Mouse (Mus musculus): Measurements from ENCODE around the gene Cluap1. TPM values are rescaled to one million over a fixed set of nuclear protein-coding genes. Genes with fewer than 3 reads are reported as not detected.
A peak's percentile ranks its signal among the peaks of the same experiment; 100 is the strongest.
"Not testable (repeated sequence)": the region's sequence is repeated elsewhere in the genome, so short reads cannot be mapped to it uniquely, and the experiment has no call there.

Cluap1 gene
- polyA plus RNA-seq, 1 experiment from 2014 or later, result 37.7 TPM

- Histone ChIP-seq H3K9ac (no peak overlapping the region), H3K27ac (replicated peaks) (no peak overlapping the region), H3K4me1 (replicated peaks) (no peaks in the 10 kb centered on the region), H3K27me3 (no peaks in the 10 kb centered on the region), H3K36me3 (no peaks in the 10 kb centered on the region), H3K9me3 (no peaks in the 10 kb centered on the region), H3K4me3 (no peak overlapping the region), H3K4me2 (no peak overlapping the region)
- no peak for ATAC-seq (ENCODE audit: low FRiP score, low read depth)
- WGBS, result 85% methylated on average over 6 of the region's 6 CpGs
Observed at GRCm38 (mm10) chr16:3956369-3956768, 47.8 kb downstream of the Cluap1 start.

- 79% methylated on average over 2 of the region's 2 CpGs for WGBS
- Histone ChIP-seq H3K9ac (no peak overlapping the region), H3K4me2 (no peak overlapping the region), H3K27ac (replicated peaks) (no peak overlapping the region), H3K4me1 (replicated peaks) (no peaks in the 10 kb centered on the region), H3K4me3 (no peak overlapping the region), H3K27me3 (no peaks in the 10 kb centered on the region), H3K36me3 (no peaks in the 10 kb centered on the region), H3K9me3 (no peaks in the 10 kb centered on the region)
- no peak for ATAC-seq (ENCODE audit: low FRiP score, low read depth)
Observed at GRCm38 (mm10) chr16:3959261-3959660, 50.7 kb downstream of the Cluap1 start.

- Histone ChIP-seq H3K9me3 (no peaks in the 10 kb centered on the region), H3K27ac (replicated peaks) (no peak overlapping the region), H3K4me2 (no peak overlapping the region), H3K27me3 (no peaks in the 10 kb centered on the region), H3K4me1 (replicated peaks) (no peaks in the 10 kb centered on the region), H3K36me3 (no peaks in the 10 kb centered on the region), H3K4me3 (no peak overlapping the region), H3K9ac (no peak overlapping the region)
- ATAC-seq (ENCODE audit: low FRiP score, low read depth), result no peak
- 84% methylated on average over 10 of the region's 10 CpGs for WGBS
Observed at GRCm38 (mm10) chr16:3964990-3965389, 56.4 kb downstream of the Cluap1 start.

GRCm38 (mm10) chr16:3965534-3965933, 56.9 kb downstream of the Cluap1 start:
- Histone ChIP-seq H3K36me3 (no peaks in the 10 kb centered on the region), H3K4me3 (no peak overlapping the region), H3K9ac (no peak overlapping the region), H3K9me3 (no peaks in the 10 kb centered on the region), H3K4me2 (no peak overlapping the region), H3K27ac (replicated peaks) (no peak overlapping the region), H3K4me1 (replicated peaks) (no peaks in the 10 kb centered on the region), H3K27me3 (no peaks in the 10 kb centered on the region)
- ATAC-seq (ENCODE audit: low FRiP score, low read depth), result no peak
- 81% methylated on average over 3 of the region's 3 CpGs for WGBS

GRCm38 (mm10) chr16:3974456-3974855, 65.9 kb downstream of the Cluap1 start:
- H3K9me3 ChIP-seq; H3K27me3 ChIP-seq; H3K4me3 ChIP-seq; H3K9ac ChIP-seq; H3K4me2 ChIP-seq; H3K4me1 ChIP-seq (replicated peaks); ATAC-seq (ENCODE audit: low FRiP score, low read depth); H3K27ac ChIP-seq (replicated peaks): not testable (repeated sequence)
- WGBS, result 85% methylated on average over 19 of the region's 19 CpGs
- H3K36me3 ChIP-seq, result peaks cover 17% of the 10 kb centered on the region

- no peak overlapping the region for H3K4me2 ChIP-seq
- 0 out of 2 replicates have a peak, but pooled peaks have one; percentile 10 for ATAC-seq (ENCODE audit: low FRiP score, low read depth)
- H3K27me3 ChIP-seq, result no peaks in the 10 kb centered on the region
- no peak overlapping the region for H3K9ac ChIP-seq
- no peak overlapping the region for H3K27ac ChIP-seq (replicated peaks)
- H3K4me1 ChIP-seq (replicated peaks), result 0 out of 2 replicates have a peak, but pooled peaks cover 3% of the 10 kb centered on the region
- H3K36me3 ChIP-seq, result peaks cover 29% of the 10 kb centered on the region
- no peaks in the 10 kb centered on the region for H3K9me3 ChIP-seq
- WGBS, result 87% methylated on average over 7 of the region's 7 CpGs
- no peak overlapping the region for H3K4me3 ChIP-seq
Observed at GRCm38 (mm10) chr16:3975658-3976057, 67.1 kb downstream of the Cluap1 start.

GRCm38 (mm10) chr16:3976251-3976671, 67.7 kb downstream of the Cluap1 start, which contains the start of gene Nlrc3:
Gene Nlrc3, minus strand, starts transcription at chr16:3976632.
- H3K9me3 ChIP-seq, result no peaks in the 10 kb centered on the region
- no peak within 1 kb of the TSS for H3K27ac ChIP-seq (replicated peaks)
- no peak within 1 kb of the TSS for H3K4me2 ChIP-seq
- H3K27me3 ChIP-seq, result no peaks in the 10 kb centered on the region
- WGBS, result 78% methylated on average over 4 of the region's 4 CpGs
- 0 out of 2 replicates have a peak, but pooled peaks cover 3% of the 10 kb centered on the region for H3K4me1 ChIP-seq (replicated peaks)
- peaks cover 35% of the 10 kb centered on the region for H3K36me3 ChIP-seq
- no peak within 1 kb of the TSS for H3K9ac ChIP-seq
- ATAC-seq (ENCODE audit: low FRiP score, low read depth), result peak; percentile 49; the same call in 1 of the 2 replicates
- H3K4me3 ChIP-seq, result no peak within 1 kb of the TSS

- H3K9ac ChIP-seq, result no peak overlapping the region
- H3K4me1 ChIP-seq (replicated peaks), result 0 out of 2 replicates have a peak, but pooled peaks cover 3% of the 10 kb centered on the region
- WGBS, result 52% methylated on average over 3 of the region's 3 CpGs
- no peak for ATAC-seq (ENCODE audit: low FRiP score, low read depth)
- H3K4me3 ChIP-seq, result no peak overlapping the region
- H3K4me2 ChIP-seq, result no peak overlapping the region
- H3K9me3 ChIP-seq, result no peaks in the 10 kb centered on the region
- H3K27me3 ChIP-seq, result no peaks in the 10 kb centered on the region
- no peak overlapping the region for H3K27ac ChIP-seq (replicated peaks)
- H3K36me3 ChIP-seq, result peaks cover 40% of the 10 kb centered on the region
Observed at GRCm38 (mm10) chr16:3976712-3977111, 68.1 kb downstream of the Cluap1 start.

GRCm38 (mm10) chr16:3982173-3982572, 73.6 kb downstream of the Cluap1 start:
- Histone ChIP-seq H3K27ac (replicated peaks) (no peak overlapping the region), H3K4me2 (no peak overlapping the region), H3K9ac (no peak overlapping the region), H3K4me1 (replicated peaks) (no peaks in the 10 kb centered on the region), H3K4me3 (no peak overlapping the region), H3K27me3 (no peaks in the 10 kb centered on the region), H3K9me3 (no peaks in the 10 kb centered on the region), H3K36me3 (peaks cover 91% of the 10 kb centered on the region)
- 88% methylated on average over 4 of the region's 4 CpGs for WGBS
- no peak for ATAC-seq (ENCODE audit: low FRiP score, low read depth)

DNA sequence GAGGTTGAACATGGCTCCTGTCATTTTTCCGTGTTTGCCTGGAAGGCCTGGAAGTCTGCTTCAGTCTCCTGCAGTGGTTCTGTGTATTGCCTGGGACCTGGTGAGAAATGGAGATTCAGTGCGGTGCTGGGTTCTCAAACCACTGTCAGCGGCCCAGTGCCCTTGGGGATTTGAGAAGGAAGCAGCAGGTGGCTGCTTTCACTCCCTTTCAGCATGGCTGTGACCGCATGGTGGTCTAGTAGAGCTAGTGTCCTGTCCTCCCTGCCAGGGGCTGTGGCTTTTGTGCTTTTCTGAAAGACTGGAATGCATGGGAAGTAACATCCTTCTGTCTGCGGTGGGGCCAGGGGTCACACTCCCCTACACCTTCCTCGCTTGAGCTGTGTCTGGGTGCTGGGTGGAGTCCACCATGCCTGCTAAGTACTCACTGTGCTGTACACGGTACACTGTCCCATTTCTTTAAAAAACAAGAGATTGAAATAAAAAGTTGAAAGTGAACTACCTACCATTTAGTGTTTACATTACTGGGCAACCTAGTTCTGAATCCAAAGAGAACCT, 74.6 kb downstream of the Cluap1 start:
- no peaks in the 10 kb centered on the region for H3K9me3 ChIP-seq
- no peak for ATAC-seq (ENCODE audit: low FRiP score, low read depth)
- WGBS, result 51% methylated on average over 7 of the region's 7 CpGs
- no peak overlapping the region for H3K27ac ChIP-seq (replicated peaks)
- H3K9ac ChIP-seq, result no peak overlapping the region
- H3K4me2 ChIP-seq, result no peak overlapping the region
- no peaks in the 10 kb centered on the region for H3K27me3 ChIP-seq
- H3K4me3 ChIP-seq, result no peak overlapping the region
- peaks cover 96% of the 10 kb centered on the region for H3K36me3 ChIP-seq
- H3K4me1 ChIP-seq (replicated peaks), result no peaks in the 10 kb centered on the region

DNA sequence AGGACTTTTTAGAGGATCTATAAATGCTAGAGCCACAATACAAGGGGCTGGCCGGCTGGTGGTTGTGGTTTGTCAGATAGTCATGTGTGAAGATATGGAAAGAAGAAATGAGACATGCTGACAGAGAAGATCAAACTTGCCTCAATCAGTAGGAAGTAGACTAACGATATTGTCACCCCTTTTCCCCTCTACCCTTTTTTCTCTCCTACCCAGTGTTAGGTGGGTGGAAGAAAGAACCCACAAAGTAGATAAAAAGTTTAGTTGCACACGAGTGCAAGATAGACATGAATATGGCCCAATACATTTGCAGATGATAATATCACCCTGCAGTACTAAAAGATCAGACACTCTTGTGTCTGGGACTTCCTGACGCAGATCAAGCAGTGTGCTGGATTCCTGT, 79.8 kb downstream of the Cluap1 start:
- peaks cover 93% of the 10 kb centered on the region for H3K36me3 ChIP-seq
- H3K4me3 ChIP-seq, result no peak overlapping the region
- no peak overlapping the region for H3K27ac ChIP-seq (replicated peaks)
- no peak overlapping the region for H3K9ac ChIP-seq
- H3K27me3 ChIP-seq, result no peaks in the 10 kb centered on the region
- no peak for ATAC-seq (ENCODE audit: low FRiP score, low read depth)
- 97% methylated on average over 4 of the region's 4 CpGs for WGBS
- H3K4me2 ChIP-seq, result no peak overlapping the region
- H3K4me1 ChIP-seq (replicated peaks), result no peaks in the 10 kb centered on the region
- no peaks in the 10 kb centered on the region for H3K9me3 ChIP-seq
